Mouse (Mus musculus): ENCODE measurements at regions not wholly inside any gene's neighbourhood (a gene's known extent, or its start where the extent isn't known, plus 50 kb on each side); places are given as distances from the start of the nearest gene placed in this dataset.

DNA sequence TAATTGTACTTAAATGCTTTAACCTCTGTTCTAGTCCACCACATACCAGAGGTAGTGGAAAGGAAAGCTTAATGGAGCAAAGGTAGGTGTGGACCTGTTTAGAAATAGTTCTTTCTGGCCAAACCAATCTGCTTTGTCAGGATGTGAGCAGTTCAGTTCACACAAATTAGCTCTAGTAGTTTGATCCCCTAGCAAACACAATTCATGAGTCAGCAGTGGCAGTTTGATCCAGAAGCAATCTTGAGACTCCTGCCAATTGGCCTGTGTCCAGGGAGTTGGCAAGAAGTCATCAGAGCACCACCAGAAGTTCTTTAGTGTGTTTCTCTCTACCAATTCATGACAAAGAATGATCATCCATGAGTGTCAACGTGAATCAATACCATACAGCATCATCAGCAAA, 195.0 kb upstream of the Ptchd4 start:
- H3K4me3 ChIP-seq (ENCODE audit: low read length): no peak overlapping the region
- H3K9ac ChIP-seq (ENCODE audit: low read depth, low read length): no peak overlapping the region
- 88% methylated on average over 1 of the region's 1 CpGs for WGBS
- no peaks in the 10 kb centered on the region for H3K36me3 ChIP-seq (ENCODE audit: control insufficient read depth, insufficient read depth, low read length)
- no peak overlapping the region for H3K27ac ChIP-seq (ENCODE audit: low read depth, low read length)
- H3K4me1 ChIP-seq (ENCODE audit: control insufficient read depth, insufficient read depth, low read depth, low read length): no peaks in the 10 kb centered on the region
- no peak overlapping the region for H3K4me2 ChIP-seq (ENCODE audit: low read length)
- no peak for ATAC-seq
- H3K27me3 ChIP-seq (replicated peaks; ENCODE audit: control insufficient read depth, insufficient read depth, low read length): no peaks in the 10 kb centered on the region
- no peaks in the 10 kb centered on the region for H3K9me3 ChIP-seq (ENCODE audit: control insufficient read depth, low read length)

DNA sequence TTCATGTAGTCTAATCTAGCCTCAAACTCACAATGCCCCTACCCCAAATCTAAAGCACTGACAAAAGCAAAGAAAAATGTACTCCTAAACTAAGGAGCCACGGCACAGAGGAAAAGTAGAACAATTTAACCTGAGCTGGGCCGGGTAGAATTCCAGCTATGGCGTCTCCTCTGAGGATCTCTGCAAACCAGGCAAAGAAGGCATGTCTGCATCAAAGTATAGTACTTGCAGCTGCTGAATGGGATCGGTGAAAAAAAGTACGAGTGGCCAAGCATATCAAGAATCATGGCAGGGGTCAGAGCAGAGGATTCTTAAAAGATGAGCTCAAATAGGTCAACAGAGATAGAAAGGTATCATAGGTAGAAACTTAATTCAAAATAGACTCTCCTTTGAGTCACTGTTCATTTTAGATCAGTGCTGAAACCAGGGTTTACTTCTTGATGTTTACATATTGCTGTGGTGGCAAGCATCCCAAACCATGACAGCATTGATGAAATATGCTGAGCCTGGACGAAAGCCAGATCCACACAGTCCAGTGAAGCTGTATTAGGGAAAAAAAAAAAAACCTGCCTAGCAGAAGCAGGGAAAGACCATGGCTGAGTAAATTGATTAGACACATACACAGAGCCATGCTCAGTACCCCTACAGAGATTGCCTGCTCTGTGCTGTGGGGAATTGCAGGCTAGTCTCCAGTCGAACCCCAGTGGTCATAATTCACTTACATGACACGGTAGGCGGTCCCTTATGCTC, 189.1 kb upstream of the Ptchd4 start:
- ATAC-seq: peak; percentile 97
- 48% methylated on average over 8 of the region's 9 CpGs for WGBS
- H3K27me3 ChIP-seq (replicated peaks; ENCODE audit: control insufficient read depth, insufficient read depth, low read length): no peaks in the 10 kb centered on the region
- H3K36me3 ChIP-seq (ENCODE audit: control insufficient read depth, insufficient read depth, low read length): no peaks in the 10 kb centered on the region
- peak overlapping the region; percentile 12; the same call in 1 of the 2 replicates for H3K27ac ChIP-seq (ENCODE audit: low read depth, low read length)
- H3K9ac ChIP-seq (ENCODE audit: low read depth, low read length): no peak overlapping the region
- no peaks in the 10 kb centered on the region for H3K9me3 ChIP-seq (ENCODE audit: control insufficient read depth, low read length)
- H3K4me3 ChIP-seq (ENCODE audit: low read length): no peak overlapping the region
- H3K4me1 ChIP-seq (ENCODE audit: control insufficient read depth, insufficient read depth, low read depth, low read length): no peaks in the 10 kb centered on the region
- H3K4me2 ChIP-seq (ENCODE audit: low read length): no peak overlapping the region

DNA sequence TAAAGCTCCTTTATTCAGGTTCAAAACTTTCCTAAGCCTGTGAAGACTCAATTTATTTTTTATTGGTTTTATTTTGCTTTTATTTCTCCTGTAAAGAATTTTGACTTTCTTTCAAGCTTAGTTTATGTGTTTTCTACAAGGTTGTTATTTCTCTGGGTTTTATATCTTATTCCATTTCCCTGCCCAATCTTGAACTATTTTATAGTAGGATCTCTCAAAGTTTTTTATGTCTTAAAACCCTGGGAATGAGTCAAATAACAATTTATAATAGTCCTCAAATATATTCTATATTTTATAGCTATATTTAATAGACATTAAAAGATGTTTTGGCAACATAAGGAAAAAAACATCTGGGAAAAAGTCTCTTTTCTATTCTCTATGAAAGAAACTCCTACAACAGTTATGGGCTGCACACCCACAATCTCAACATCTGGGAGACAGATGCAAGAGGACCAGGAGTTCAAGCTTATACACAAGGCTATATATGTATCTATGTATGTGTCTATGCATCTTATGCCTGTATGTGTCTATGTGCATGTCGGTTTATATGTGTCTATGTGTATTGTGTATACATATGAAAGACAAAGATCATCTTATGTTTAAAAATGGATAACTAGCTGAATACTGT, 146.2 kb upstream of the Ptchd4 start:
- Histone ChIP-seq H3K9ac (ENCODE audit: low read depth, low read length) (no peak overlapping the region), H3K4me1 (ENCODE audit: control insufficient read depth, insufficient read depth, low read depth, low read length) (no peaks in the 10 kb centered on the region), H3K4me3 (ENCODE audit: low read length) (no peak overlapping the region), H3K36me3 (ENCODE audit: control insufficient read depth, insufficient read depth, low read length) (no peaks in the 10 kb centered on the region), H3K4me2 (ENCODE audit: low read length) (no peak overlapping the region), H3K27ac (ENCODE audit: low read depth, low read length) (no peak overlapping the region), H3K9me3 (ENCODE audit: control insufficient read depth, low read length) (no peaks in the 10 kb centered on the region), H3K27me3 (replicated peaks; ENCODE audit: control insufficient read depth, insufficient read depth, low read length) (no peaks in the 10 kb centered on the region)
- 98% methylated on average over 1 of the region's 1 CpGs for WGBS
- ATAC-seq: no peak

- WGBS: 97% methylated on average over 1 of the region's 1 CpGs
- H3K36me3 ChIP-seq (ENCODE audit: control insufficient read depth, insufficient read depth, low read length): no peaks in the 10 kb centered on the region
- no peak overlapping the region for H3K9ac ChIP-seq (ENCODE audit: low read depth, low read length)
- no peak for ATAC-seq
- H3K4me3 ChIP-seq (ENCODE audit: low read length): no peak overlapping the region
- no peak overlapping the region for H3K27ac ChIP-seq (ENCODE audit: low read depth, low read length)
- H3K4me2 ChIP-seq (ENCODE audit: low read length): no peak overlapping the region
- no peaks in the 10 kb centered on the region for H3K4me1 ChIP-seq (ENCODE audit: control insufficient read depth, insufficient read depth, low read depth, low read length)
- H3K27me3 ChIP-seq (replicated peaks; ENCODE audit: control insufficient read depth, insufficient read depth, low read length): no peaks in the 10 kb centered on the region
- H3K9me3 ChIP-seq (ENCODE audit: control insufficient read depth, low read length): no peaks in the 10 kb centered on the region
Measured at GRCm38 (mm10) chr17:42188531-42188930, 127.2 kb upstream of the Ptchd4 start.

DNA sequence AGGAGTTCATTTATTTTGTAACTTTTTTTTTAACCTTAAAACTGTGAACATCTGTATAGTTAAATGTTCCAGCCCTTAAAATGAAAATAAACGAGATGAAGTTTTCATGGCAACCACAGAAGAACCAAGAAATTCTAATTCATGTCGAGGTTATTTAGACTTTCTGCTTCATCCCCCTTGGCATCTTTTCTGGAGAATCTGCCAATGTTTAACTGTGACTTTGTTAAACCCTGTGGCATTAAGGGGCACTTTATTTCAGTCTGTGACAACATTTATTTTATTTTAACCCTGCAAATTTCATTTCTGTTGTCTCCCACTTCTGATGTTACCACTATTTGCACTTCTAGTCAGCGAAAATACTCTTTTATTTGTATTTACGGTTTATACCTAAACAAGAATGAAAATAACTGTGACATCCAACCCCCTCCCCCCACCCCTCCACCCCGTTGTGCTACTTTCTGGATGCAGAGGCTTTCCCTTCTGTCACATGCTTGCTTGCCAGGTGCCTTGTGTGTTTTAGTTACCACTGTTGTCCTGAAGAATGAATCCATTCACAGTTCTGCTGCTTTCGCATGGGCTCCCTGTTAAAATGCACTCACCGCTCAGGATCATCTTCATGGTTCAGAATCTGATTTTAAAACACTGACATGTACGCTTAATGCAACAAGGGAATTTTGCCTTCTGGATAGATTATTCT, 125.4 kb upstream of the Ptchd4 start:
- Histone ChIP-seq H3K4me1 (ENCODE audit: control insufficient read depth, insufficient read depth, low read depth, low read length) (no peaks in the 10 kb centered on the region), H3K27ac (ENCODE audit: low read depth, low read length) (no peak overlapping the region), H3K9me3 (ENCODE audit: control insufficient read depth, low read length) (no peaks in the 10 kb centered on the region), H3K9ac (ENCODE audit: low read depth, low read length) (no peak overlapping the region), H3K36me3 (ENCODE audit: control insufficient read depth, insufficient read depth, low read length) (no peaks in the 10 kb centered on the region), H3K27me3 (replicated peaks; ENCODE audit: control insufficient read depth, insufficient read depth, low read length) (no peaks in the 10 kb centered on the region), H3K4me2 (ENCODE audit: low read length) (no peak overlapping the region), H3K4me3 (ENCODE audit: low read length) (no peak overlapping the region)
- WGBS: 66% methylated on average over 8 of the region's 8 CpGs
- peak; percentile 91 for ATAC-seq
